8 mouse cellular contexts compared by ENCODE assay signal in the genomic region with DNA sequence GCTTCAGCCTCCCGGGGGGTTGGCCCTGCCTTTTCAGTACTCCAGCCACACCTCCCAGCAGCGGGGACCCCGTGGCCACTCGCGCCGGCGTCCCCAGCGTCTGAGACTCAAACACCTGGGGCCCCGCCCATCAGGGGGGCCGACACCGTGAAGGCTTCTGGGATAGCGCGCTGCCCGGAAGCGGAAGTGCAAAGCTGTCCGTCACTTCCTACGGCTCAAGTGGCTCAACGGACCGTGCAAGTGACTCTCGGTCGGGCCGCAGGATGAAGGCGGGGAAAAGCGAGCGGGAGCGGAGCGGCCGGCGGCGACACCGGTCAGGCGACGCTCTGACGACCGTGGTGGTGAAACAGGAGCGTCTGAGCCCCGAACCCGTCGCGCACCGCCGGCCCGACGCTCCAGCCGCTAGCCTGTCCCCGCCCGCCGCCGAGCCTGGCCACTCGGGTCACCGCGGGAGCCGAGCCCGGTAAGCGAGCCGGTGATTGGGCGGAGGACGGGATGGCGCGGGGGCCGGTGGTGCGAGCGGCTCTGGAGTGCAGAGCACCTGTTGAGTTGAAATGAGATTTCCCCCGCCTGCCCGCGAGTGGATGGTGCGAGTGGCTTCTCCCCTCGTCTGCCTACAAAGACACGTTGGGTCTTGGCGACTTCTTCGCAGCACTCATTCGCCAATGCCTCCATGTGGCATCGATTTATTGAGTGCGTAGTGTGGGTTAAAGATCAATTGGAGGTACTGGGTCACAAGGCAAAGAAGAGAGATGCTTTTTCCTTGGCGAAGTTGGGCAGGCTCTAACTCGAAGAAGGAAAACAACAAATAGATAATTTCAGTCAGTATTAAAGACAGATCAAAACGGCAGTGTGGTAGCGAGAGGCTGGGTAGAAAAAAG. TPM values are rescaled to one million over a fixed set of nuclear protein-coding genes. Genes with fewer than 3 reads are reported as not detected.
DNase-seq lines count a peak whose midpoint lies in the region; ATAC-seq and TF ChIP-seq lines count a peak whose summit lies in the region.

A gene (plus strand): TSS at position 183 of the 881 bp plus-strand sequence.

- TF ChIP-seq POLR2A in olfactory bulb, adult 2 months (IDR thresholded peaks at IDR 0.05; ENCODE audit: insufficient read depth, low read depth, low read length): peak; percentile 80
- peak; percentile 65; the same call in 1 of the 2 replicates for TF ChIP-seq POLR2A in thymus, adult 2 months (IDR thresholded peaks at IDR 0.05; ENCODE audit: control insufficient read depth, extremely low read depth, insufficient read depth, low read length, poor library complexity)

- DNase-seq in ES-CJ7 (ENCODE audit: low read depth, low spot score): peak; percentile 96
- DNase-seq in cerebellum, adult 11 months: peak; percentile 91
- peak; percentile 94 to 96 for DNase-seq in heart, postnatal 36 days
- DNase-seq in layer of hippocampus, adult 2 months (ENCODE audit: low spot score in 2 of 2): peak; percentile 93 to 94
- DNase-seq in lung, embryonic 14.5 days: peak; percentile 98
- peak; percentile 95 for DNase-seq in thymus, adult 2 months

- H3K4me2 ChIP-seq in forebrain, embryonic 15.5 days (replicated peaks): peak within 1 kb of the TSS; percentile 86
- H3K4me2 ChIP-seq in lung, embryonic 14.5 days: peak within 1 kb of the TSS; percentile 77

- peak within 1 kb of the TSS; percentile 62 for H3K9ac ChIP-seq in forebrain, embryonic 15.5 days (replicated peaks)
- H3K9ac ChIP-seq in lung, embryonic 14.5 days: peak within 1 kb of the TSS; percentile 74

- H3K4me3 ChIP-seq in forebrain, embryonic 15.5 days: peak within 1 kb of the TSS; percentile 59
- H3K4me3 ChIP-seq in layer of hippocampus, adult 2 months: peak within 1 kb of the TSS; percentile 93
- H3K4me3 ChIP-seq in lung, embryonic 14.5 days (ENCODE audit: low read depth, low read length): peak within 1 kb of the TSS; percentile 84
- H3K4me3 ChIP-seq in olfactory bulb, adult 2 months (ENCODE audit: insufficient read depth, low read depth, low read length): peak within 1 kb of the TSS; percentile 77
- H3K4me3 ChIP-seq in thymus, adult 2 months (ENCODE audit: control insufficient read depth, insufficient read depth, low read length): peak within 1 kb of the TSS; percentile 46

- peak within 1 kb of the TSS; percentile 53 for H3K27ac ChIP-seq in forebrain, embryonic 15.5 days (replicated peaks)
- H3K27ac ChIP-seq in layer of hippocampus, adult 2 months: peak within 1 kb of the TSS; percentile 89
- peak within 1 kb of the TSS; percentile 50; the same call in 1 of the 2 replicates for H3K27ac ChIP-seq in lung, embryonic 14.5 days (ENCODE audit: low read depth)
- H3K27ac ChIP-seq in olfactory bulb, adult 2 months (ENCODE audit: insufficient read depth, low read depth, low read length): no peak within 1 kb of the TSS
- no peak within 1 kb of the TSS for H3K27ac ChIP-seq in thymus, adult 2 months (ENCODE audit: control insufficient read depth, insufficient read depth, low read length)

- TF ChIP-seq CTCF in layer of hippocampus, adult 2 months (conservative IDR thresholded peaks at IDR 0.05): no peak
- TF ChIP-seq CTCF in lung, embryonic 14.5 days (IDR thresholded peaks at IDR 0.05; ENCODE audit: low read depth): no peak
- no peak for TF ChIP-seq CTCF in olfactory bulb, adult 2 months (IDR thresholded peaks at IDR 0.05; ENCODE audit: insufficient read depth, low read depth, low read length)
- peak; percentile 20; the same call in 1 of the 2 replicates for TF ChIP-seq CTCF in thymus, adult 2 months (IDR thresholded peaks at IDR 0.05; ENCODE audit: borderline replicate concordance, control insufficient read depth, extremely low read depth, insufficient read depth, low read length, poor library complexity)

- peaks cover 21% of the 10 kb centered on the region for H3K4me1 ChIP-seq in forebrain, embryonic 15.5 days
- 0 out of 2 replicates have a peak, but pooled peaks cover 6% of the 10 kb centered on the region for H3K4me1 ChIP-seq in lung, embryonic 14.5 days (ENCODE audit: insufficient read depth)
- H3K4me1 ChIP-seq in olfactory bulb, adult 2 months (ENCODE audit: control insufficient read depth, insufficient read depth, low read length): peaks cover 3% of the 10 kb centered on the region
- H3K4me1 ChIP-seq in thymus, adult 2 months (replicated peaks; ENCODE audit: control insufficient read depth, insufficient read depth, low read length): peaks cover 13% of the 10 kb centered on the region

- no peaks in the 10 kb centered on the region for H3K9me3 ChIP-seq in forebrain, embryonic 15.5 days
- no peaks in the 10 kb centered on the region for H3K9me3 ChIP-seq in lung, embryonic 14.5 days (ENCODE audit: low read depth, low read length)

- intact Hi-C loops in heart, postnatal 36 days (cut with DNase I): loop anchor here (1.0 to 10.0 kb wide), 2 partner anchors 19 to 212 kb away; a partner anchor contains a TSS

- ATAC-seq in forebrain, embryonic 15.5 days (replicated peaks): peak; percentile 92
- ATAC-seq in lung, embryonic 14.5 days (ENCODE audit: insufficient read depth): peak; percentile 92

- H3K27me3 ChIP-seq in forebrain, embryonic 15.5 days: no peaks in the 10 kb centered on the region
- H3K27me3 ChIP-seq in lung, embryonic 14.5 days (ENCODE audit: insufficient read depth, low read length): no peaks in the 10 kb centered on the region
- H3K27me3 ChIP-seq in thymus, adult 2 months (ENCODE audit: control insufficient read depth, insufficient read depth, low read length): no peaks in the 10 kb centered on the region

- peaks cover 27% of the 10 kb centered on the region for H3K36me3 ChIP-seq in forebrain, embryonic 15.5 days
- H3K36me3 ChIP-seq in lung, embryonic 14.5 days (ENCODE audit: insufficient read depth): peaks cover 35% of the 10 kb centered on the region
- H3K36me3 ChIP-seq in thymus, adult 2 months (ENCODE audit: control insufficient read depth, insufficient read depth, low read length): peaks cover 23% of the 10 kb centered on the region

- WGBS in forebrain, embryonic 15.5 days: 1% methylated on average over 78 of the region's 78 CpGs
- under 1% methylated on average over 78 of the region's 78 CpGs for WGBS in lung, embryonic 14.5 days
- 1% methylated on average over 78 of the region's 78 CpGs for WGBS in olfactory bulb, adult 2 months
- WGBS in thymus, adult 2 months: under 1% methylated on average over 78 of the region's 78 CpGs

RNA-seq across cellular contexts. Expression of the gene that starts here (rescaled TPM):
- 31.0 and 31.1 TPM in 2 replicates for polyA plus RNA-seq in forebrain, embryonic 15.5 days (2015; fragmentation: Nextera tagmentation; extraction: Ambion mirVana)
- 1 to 10 TPM; 6.5 to 9.2 TPM for total RNA-seq in heart, postnatal 36 days (2021)
- 10 to 100 TPM; 14.6 to 16.3 TPM for total RNA-seq in layer of hippocampus, adult 2 months (2021)
- 35.0 and 35.6 TPM in 2 replicates for polyA plus RNA-seq in lung, embryonic 14.5 days (2014; fragmentation: Nextera tagmentation; extraction: Ambion mirVana)
- not detected in 2 replicates for polyA plus RNA-seq in olfactory bulb, adult 2 months (2012; ENCODE audit: insufficient read depth, insufficient read length, low replicate concordance, missing spikeins)
- polyA plus RNA-seq in thymus, adult 2 months (2012; rRNA removed): 20.5 and 22.5 TPM in 2 replicates

Comparison
In these comparisons a context has a peak if more than half of its experiments do, and no peak if none do; other contexts are left out.
1. H3K27ac ChIP-seq: peak in forebrain, embryonic 15.5 days (single experiment), layer of hippocampus, adult 2 months (single experiment) and lung, embryonic 14.5 days (single experiment); none in olfactory bulb, adult 2 months (single experiment) and thymus, adult 2 months (single experiment).
2. Peak in every context shown above with its lines, with median percentiles within 50 percentile points of each other: DNase-seq and H3K4me3 ChIP-seq.